Mouse (Mus musculus): Measurements from ENCODE around the gene BC030867. TPM values are rescaled to one million over a fixed set of nuclear protein-coding genes. Genes with fewer than 3 reads are reported as not detected.
A peak's percentile ranks its signal among the peaks of the same experiment; 100 is the strongest.

The BC030867 gene
- polyA plus RNA-seq, 1 experiment from 2014 or later = 18.7 TPM

GRCm38 (mm10) chr11:102211936-102212341 is 36.7 kb upstream of the BC030867 start:
- Histone ChIP-seq H3K9me3 (ENCODE audit: control insufficient read depth, low read length) (no peaks in the 10 kb centered on the region), H3K36me3 (ENCODE audit: control insufficient read depth, insufficient read depth, low read length) (no peaks in the 10 kb centered on the region), H3K4me2 (ENCODE audit: low read depth, low read length) (no peak overlapping the region; the same call in 1 of the 2 replicates), H3K4me3 (ENCODE audit: low read length) (no peak overlapping the region), H3K4me1 (replicated peaks; ENCODE audit: control insufficient read depth, insufficient read depth, low read length) (peaks cover 73% of the 10 kb centered on the region), H3K27ac (ENCODE audit: low read length) (no peak overlapping the region), H3K9ac (ENCODE audit: low read length) (no peak overlapping the region), H3K27me3 (ENCODE audit: control insufficient read depth, insufficient read depth, low read depth, low read length) (no peaks in the 10 kb centered on the region)
- ATAC-seq (ENCODE audit: low read depth) = no peak
- WGBS = 33% methylated on average over 18 of the region's 18 CpGs

- Histone ChIP-seq H3K4me1 (replicated peaks; ENCODE audit: control insufficient read depth, insufficient read depth, low read length) (peaks cover 75% of the 10 kb centered on the region), H3K27me3 (ENCODE audit: control insufficient read depth, insufficient read depth, low read depth, low read length) (no peaks in the 10 kb centered on the region), H3K4me2 (ENCODE audit: low read depth, low read length) (peak overlapping the region; percentile 73), H3K27ac (ENCODE audit: low read length) (peak overlapping the region; percentile 98), H3K4me3 (ENCODE audit: low read length) (no peak overlapping the region; the same call in 1 of the 2 replicates), H3K9me3 (ENCODE audit: control insufficient read depth, low read length) (no peaks in the 10 kb centered on the region), H3K9ac (ENCODE audit: low read length) (peak overlapping the region; percentile 35; the same call in 1 of the 2 replicates), H3K36me3 (ENCODE audit: control insufficient read depth, insufficient read depth, low read length) (no peaks in the 10 kb centered on the region)
- WGBS = 27% methylated on average over 10 of the region's 10 CpGs
- ATAC-seq (ENCODE audit: low read depth) = no peak
These were observed 34.1 kb upstream of the BC030867 start for GRCm38 (mm10) chr11:102214430-102215156.

- Histone ChIP-seq H3K9ac (ENCODE audit: low read length) (peak overlapping the region; percentile 35), H3K36me3 (ENCODE audit: control insufficient read depth, insufficient read depth, low read length) (no peaks in the 10 kb centered on the region), H3K4me1 (replicated peaks; ENCODE audit: control insufficient read depth, insufficient read depth, low read length) (peaks cover 82% of the 10 kb centered on the region), H3K27ac (ENCODE audit: low read length) (peak overlapping the region; percentile 98), H3K4me3 (ENCODE audit: low read length) (peak overlapping the region; percentile 35), H3K9me3 (ENCODE audit: control insufficient read depth, low read length) (no peaks in the 10 kb centered on the region), H3K27me3 (ENCODE audit: control insufficient read depth, insufficient read depth, low read depth, low read length) (no peaks in the 10 kb centered on the region), H3K4me2 (ENCODE audit: low read depth, low read length) (peak overlapping the region; percentile 73)
- 49% methylated on average over 11 of the region's 11 CpGs for WGBS
- ATAC-seq (ENCODE audit: low read depth) = no peak
These were observed 33.2 kb upstream of the BC030867 start for GRCm38 (mm10) chr11:102215511-102215910.

GRCm38 (mm10) chr11:102216056-102216885 is 32.4 kb upstream of the BC030867 start:
- 8% methylated on average over 12 of the region's 12 CpGs for WGBS
- Histone ChIP-seq H3K9me3 (ENCODE audit: control insufficient read depth, low read length) (no peaks in the 10 kb centered on the region), H3K4me2 (ENCODE audit: low read depth, low read length) (peak overlapping the region; percentile 73), H3K9ac (ENCODE audit: low read length) (peak overlapping the region; percentile 68), H3K27me3 (ENCODE audit: control insufficient read depth, insufficient read depth, low read depth, low read length) (no peaks in the 10 kb centered on the region), H3K4me1 (replicated peaks; ENCODE audit: control insufficient read depth, insufficient read depth, low read length) (peaks cover 82% of the 10 kb centered on the region), H3K4me3 (ENCODE audit: low read length) (peak overlapping the region; percentile 58), H3K27ac (ENCODE audit: low read length) (peak overlapping the region; percentile 98), H3K36me3 (ENCODE audit: control insufficient read depth, insufficient read depth, low read length) (no peaks in the 10 kb centered on the region)
- ATAC-seq (ENCODE audit: low read depth) = peak; percentile 82

GRCm38 (mm10) chr11:102216886-102217240 is 31.8 kb upstream of the BC030867 start:
- WGBS = 20% methylated on average over 5 of the region's 5 CpGs
- peak overlapping the region; percentile 98 for H3K27ac ChIP-seq (ENCODE audit: low read length)
- no peaks in the 10 kb centered on the region for H3K9me3 ChIP-seq (ENCODE audit: control insufficient read depth, low read length)
- H3K4me1 ChIP-seq (replicated peaks; ENCODE audit: control insufficient read depth, insufficient read depth, low read length) = peaks cover 80% of the 10 kb centered on the region
- H3K36me3 ChIP-seq (ENCODE audit: control insufficient read depth, insufficient read depth, low read length) = 0 out of 2 replicates have a peak, but pooled peaks cover 2% of the 10 kb centered on the region
- peak overlapping the region; percentile 68 for H3K9ac ChIP-seq (ENCODE audit: low read length)
- H3K27me3 ChIP-seq (ENCODE audit: control insufficient read depth, insufficient read depth, low read depth, low read length) = no peaks in the 10 kb centered on the region
- H3K4me2 ChIP-seq (ENCODE audit: low read depth, low read length) = peak overlapping the region; percentile 73
- ATAC-seq (ENCODE audit: low read depth) = peak; percentile 6
- H3K4me3 ChIP-seq (ENCODE audit: low read length) = peak overlapping the region; percentile 58

- Histone ChIP-seq H3K9me3 (ENCODE audit: control insufficient read depth, low read length) (no peaks in the 10 kb centered on the region), H3K4me3 (ENCODE audit: low read length) (peak overlapping the region; percentile 58), H3K4me2 (ENCODE audit: low read depth, low read length) (peak overlapping the region; percentile 73), H3K27me3 (ENCODE audit: control insufficient read depth, insufficient read depth, low read depth, low read length) (no peaks in the 10 kb centered on the region), H3K27ac (ENCODE audit: low read length) (peak overlapping the region; percentile 98), H3K36me3 (ENCODE audit: control insufficient read depth, insufficient read depth, low read length) (0 out of 2 replicates have a peak, but pooled peaks cover 2% of the 10 kb centered on the region), H3K4me1 (replicated peaks; ENCODE audit: control insufficient read depth, insufficient read depth, low read length) (peaks cover 77% of the 10 kb centered on the region), H3K9ac (ENCODE audit: low read length) (peak overlapping the region; percentile 68)
- no peak for ATAC-seq (ENCODE audit: low read depth)
- WGBS = 37% methylated on average over 6 of the region's 6 CpGs
These were observed 31.3 kb upstream of the BC030867 start for GRCm38 (mm10) chr11:102217396-102217795.

GRCm38 (mm10) chr11:102217876-102218430 is 30.7 kb upstream of the BC030867 start:
- H3K27ac ChIP-seq (ENCODE audit: low read length) = peak overlapping the region; percentile 98
- no peaks in the 10 kb centered on the region for H3K27me3 ChIP-seq (ENCODE audit: control insufficient read depth, insufficient read depth, low read depth, low read length)
- 42% methylated on average over 7 of the region's 7 CpGs for WGBS
- peaks cover 77% of the 10 kb centered on the region for H3K4me1 ChIP-seq (replicated peaks; ENCODE audit: control insufficient read depth, insufficient read depth, low read length)
- H3K36me3 ChIP-seq (ENCODE audit: control insufficient read depth, insufficient read depth, low read length) = 0 out of 2 replicates have a peak, but pooled peaks cover 2% of the 10 kb centered on the region
- peak overlapping the region; percentile 58 for H3K4me3 ChIP-seq (ENCODE audit: low read length)
- peak overlapping the region; percentile 73 for H3K4me2 ChIP-seq (ENCODE audit: low read depth, low read length)
- peak overlapping the region; percentile 68 for H3K9ac ChIP-seq (ENCODE audit: low read length)
- H3K9me3 ChIP-seq (ENCODE audit: control insufficient read depth, low read length) = no peaks in the 10 kb centered on the region
- ATAC-seq (ENCODE audit: low read depth) = no peak

GRCm38 (mm10) chr11:102218783-102219182 is 29.9 kb upstream of the BC030867 start:
- peak; percentile 80 for ATAC-seq (ENCODE audit: low read depth)
- no peaks in the 10 kb centered on the region for H3K27me3 ChIP-seq (ENCODE audit: control insufficient read depth, insufficient read depth, low read depth, low read length)
- 0% methylated on average over 10 of the region's 10 CpGs for WGBS
- H3K9ac ChIP-seq (ENCODE audit: low read length) = peak overlapping the region; percentile 68
- H3K9me3 ChIP-seq (ENCODE audit: control insufficient read depth, low read length) = no peaks in the 10 kb centered on the region
- 0 out of 2 replicates have a peak, but pooled peaks cover 2% of the 10 kb centered on the region for H3K36me3 ChIP-seq (ENCODE audit: control insufficient read depth, insufficient read depth, low read length)
- H3K27ac ChIP-seq (ENCODE audit: low read length) = peak overlapping the region; percentile 98
- H3K4me3 ChIP-seq (ENCODE audit: low read length) = peak overlapping the region; percentile 58
- H3K4me2 ChIP-seq (ENCODE audit: low read depth, low read length) = peak overlapping the region; percentile 73
- peaks cover 79% of the 10 kb centered on the region for H3K4me1 ChIP-seq (replicated peaks; ENCODE audit: control insufficient read depth, insufficient read depth, low read length)
